Mouse (Mus musculus): ENCODE measurements at regions not wholly inside any gene's neighbourhood (a gene's known extent, or its start where the extent isn't known, plus 50 kb on each side); places are given as distances from the start of the nearest gene placed in this dataset.

- in situ Hi-C loops (cut with MseI, MboI): no loop called here
Observed at GRCm38 (mm10) chr6:117613656-117614350, 227.2 kb upstream of the Zfp637 start.

- in situ Hi-C loops (cut with MseI, MboI): no loop called here
Observed at GRCm38 (mm10) chr6:117614386-117614785, 226.6 kb upstream of the Zfp637 start.

- in situ Hi-C loops (cut with MseI, MboI): no loop called here
Observed at GRCm38 (mm10) chr6:117617168-117617567, 223.8 kb upstream of the Zfp637 start.

GRCm38 (mm10) chr6:117617951-117618350 lies 223.0 kb upstream of the Zfp637 start:
- in situ Hi-C loops (cut with MseI, MboI): no loop called here

- in situ Hi-C loops (cut with MseI, MboI): no loop called here
Observed at GRCm38 (mm10) chr6:117619606-117620005, 221.4 kb upstream of the Zfp637 start.

- in situ Hi-C loops (cut with MseI, MboI): no loop called here
Observed at GRCm38 (mm10) chr6:117622446-117622845, 218.5 kb upstream of the Zfp637 start.

GRCm38 (mm10) chr6:117622946-117623345 lies 218.0 kb upstream of the Zfp637 start:
- in situ Hi-C loops (cut with MseI, MboI): no loop called here

GRCm38 (mm10) chr6:117625716-117626115 lies 215.3 kb upstream of the Zfp637 start:
- in situ Hi-C loops (cut with MseI, MboI): no loop called here

GRCm38 (mm10) chr6:117627461-117627860 lies 213.5 kb upstream of the Zfp637 start:
- in situ Hi-C loops (cut with MseI, MboI): no loop called here

GRCm38 (mm10) chr6:117646628-117647027 lies 194.4 kb upstream of the Zfp637 start:
- in situ Hi-C loops (cut with MseI, MboI): no loop called here

- in situ Hi-C loops (cut with MseI, MboI): loop anchor here in 1 of 2 experiments (10.0 kb wide), 1 partner anchor 174 kb away; no protein-coding TSS in a partner anchor
Observed at GRCm38 (mm10) chr6:117650541-117650940, 190.4 kb upstream of the Zfp637 start.

- in situ Hi-C loops (cut with MseI, MboI): loop anchor here in 1 of 2 experiments (10.0 kb wide), 1 partner anchor 173 kb away; no protein-coding TSS in a partner anchor
Observed at GRCm38 (mm10) chr6:117651551-117651950, 189.4 kb upstream of the Zfp637 start.

- in situ Hi-C loops (cut with MseI, MboI): loop anchor here in 1 of 2 experiments (10.0 kb wide), 1 partner anchor 173 kb away; no protein-coding TSS in a partner anchor
Observed at GRCm38 (mm10) chr6:117652012-117652411, 189.0 kb upstream of the Zfp637 start.

GRCm38 (mm10) chr6:117652917-117653316 lies 188.1 kb upstream of the Zfp637 start:
- in situ Hi-C loops (cut with MseI, MboI): loop anchor here in 1 of 2 experiments (10.0 kb wide), 1 partner anchor 172 kb away; no protein-coding TSS in a partner anchor

- in situ Hi-C loops (cut with MseI, MboI): loop anchor here in 1 of 2 experiments (10.0 kb wide), 1 partner anchor 171 kb away; no protein-coding TSS in a partner anchor
Observed at GRCm38 (mm10) chr6:117653886-117654425, 187.0 kb upstream of the Zfp637 start.

GRCm38 (mm10) chr6:117655986-117656385 lies 185.0 kb upstream of the Zfp637 start:
- in situ Hi-C loops (cut with MseI, MboI): loop anchor here in 1 of 2 experiments (10.0 kb wide), 1 partner anchor 169 kb away; no protein-coding TSS in a partner anchor

GRCm38 (mm10) chr6:117660576-117660975 lies 180.4 kb upstream of the Zfp637 start:
- in situ Hi-C loops (cut with MseI, MboI): no loop called here

- in situ Hi-C loops (cut with MseI, MboI): no loop called here
Observed at GRCm38 (mm10) chr6:117662635-117663034, 178.3 kb upstream of the Zfp637 start.

GRCm38 (mm10) chr6:117670337-117670736 lies 170.6 kb upstream of the Zfp637 start:
- in situ Hi-C loops (cut with MseI, MboI): loop anchor here in 1 of 2 experiments (10.0 kb wide), 1 partner anchor 154 kb away; no protein-coding TSS in a partner anchor

- in situ Hi-C loops (cut with MseI, MboI): loop anchor here in 1 of 2 experiments (10.0 kb wide), 1 partner anchor 154 kb away; no protein-coding TSS in a partner anchor
Observed at GRCm38 (mm10) chr6:117670792-117671525, 170.0 kb upstream of the Zfp637 start.

GRCm38 (mm10) chr6:117675059-117675800 lies 165.8 kb upstream of the Zfp637 start:
- in situ Hi-C loops (cut with MseI, MboI): loop anchor here in 1 of 2 experiments (10.0 kb wide), 1 partner anchor 150 kb away; no protein-coding TSS in a partner anchor
